Mouse (Mus musculus) neural tube, embryonic 13.5 days (tissue): ENCODE measurements around the gene Btbd9. TPM values are rescaled to one million over a fixed set of nuclear protein-coding genes. Genes with fewer than 3 reads are reported as not detected.

Experiments used
- ATAC-seq: fragments of 200-750 bp; cut with Nextera tagmentation; 2 replicates; pipeline ENCODE4 v1.8.0; 2017; ENCODE audit warnings: low read depth, mild to moderate bottlenecking, moderate TSS enrichment, moderate library complexity
- H3K27ac ChIP-seq: fragments of 300-500 bp; sonication (generic); replicated peaks from 2 replicates; pipeline ENCODE4 v1.5.1; 2015; ENCODE audit warnings: moderate library complexity, mild to moderate bottlenecking, inconsistent platforms
- H3K27me3 ChIP-seq: fragments of 300-500 bp; sonication (generic); 2 replicates; pipeline ENCODE4 v1.6.1; 2015; ENCODE audit warnings: mild to moderate bottlenecking, inconsistent platforms
- H3K36me3 ChIP-seq: fragments of 300-500 bp; sonication (generic); 2 replicates; pipeline ENCODE4 v1.6.1; 2015; ENCODE audit warnings: mild to moderate bottlenecking, inconsistent platforms
- H3K4me1 ChIP-seq: fragments of 300-500 bp; sonication (generic); replicated peaks from 2 replicates; pipeline ENCODE4 v1.6.1; 2015; ENCODE audit warnings: inconsistent platforms
- H3K4me2 ChIP-seq: fragments of 300-500 bp; sonication (generic); 2 replicates; pipeline ENCODE4 v1.6.1; 2015; ENCODE audit warnings: inconsistent platforms, mild to moderate bottlenecking, moderate library complexity
- H3K4me3 ChIP-seq: fragments of 300-500 bp; sonication (generic); 2 replicates; pipeline ENCODE4 v1.5.1; 2015; ENCODE audit warnings: mild to moderate bottlenecking, inconsistent platforms
- H3K9ac ChIP-seq: fragments of 300-500 bp; sonication (generic); 2 replicates; pipeline ENCODE4 v1.6.1; 2015; ENCODE audit warnings: moderate library complexity, mild to moderate bottlenecking, inconsistent platforms
- H3K9me3 ChIP-seq: fragments of 300-500 bp; sonication (generic); 2 replicates; pipeline ENCODE4 v1.6.1; 2016; ENCODE audit warnings: inconsistent platforms
- WGBS: fragments of 180-500 bp; shearing (Covaris S2); methylation state at CpG from one replicate; pipeline ENCODE4 v1.1.7; 2015; 5-methylcytosine and 5-hydroxymethylcytosine counted together
- polyA plus RNA-seq: library from polyadenylated mRNA; unstranded; fragments of >200 nt; fragmentation: Nextera tagmentation; extraction: Ambion mirVana; gene quantifications from 2 replicates; pipeline ENCODE4 v1.2.1, GENCODE M21; 2015

The Btbd9 gene
- polyA plus RNA-seq, 1 experiment from 2014 or later: 122 TPM

DNA sequence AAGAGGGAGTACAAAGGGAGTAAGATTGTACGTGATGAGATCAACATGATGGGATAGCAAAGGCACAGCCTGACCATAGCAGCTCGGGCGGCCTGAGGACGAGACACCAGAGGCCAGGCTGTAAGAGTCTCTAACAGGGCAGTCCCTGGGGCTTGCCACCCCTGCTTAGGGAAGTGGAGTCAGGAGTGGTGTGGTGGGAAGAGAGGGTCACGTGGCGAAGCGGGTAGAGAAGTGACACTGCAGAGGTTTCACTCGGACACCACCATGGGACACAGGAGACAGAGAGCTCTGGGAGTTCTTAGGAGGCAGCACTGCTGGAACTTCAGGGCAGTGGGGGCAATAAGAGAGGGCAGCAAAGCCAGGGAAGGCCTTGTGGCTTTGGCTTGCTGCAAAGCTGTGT is 278.9 kb downstream of the Btbd9 start:
- H3K4me2 ChIP-seq: no peak overlapping the region
- H3K9ac ChIP-seq: no peak overlapping the region
- WGBS: 93% methylated on average over 8 of the region's 8 CpGs
- H3K27ac ChIP-seq: 0 out of 2 replicates have a peak overlapping the region, but pooled peaks have one; percentile 23
- no peaks in the 10 kb centered on the region for H3K27me3 ChIP-seq
- ATAC-seq: no peak
- H3K4me1 ChIP-seq: peaks cover 43% of the 10 kb centered on the region
- no peaks in the 10 kb centered on the region for H3K9me3 ChIP-seq
- H3K4me3 ChIP-seq: no peak overlapping the region
- H3K36me3 ChIP-seq: 0 out of 2 replicates have a peak, but pooled peaks cover 6% of the 10 kb centered on the region

DNA sequence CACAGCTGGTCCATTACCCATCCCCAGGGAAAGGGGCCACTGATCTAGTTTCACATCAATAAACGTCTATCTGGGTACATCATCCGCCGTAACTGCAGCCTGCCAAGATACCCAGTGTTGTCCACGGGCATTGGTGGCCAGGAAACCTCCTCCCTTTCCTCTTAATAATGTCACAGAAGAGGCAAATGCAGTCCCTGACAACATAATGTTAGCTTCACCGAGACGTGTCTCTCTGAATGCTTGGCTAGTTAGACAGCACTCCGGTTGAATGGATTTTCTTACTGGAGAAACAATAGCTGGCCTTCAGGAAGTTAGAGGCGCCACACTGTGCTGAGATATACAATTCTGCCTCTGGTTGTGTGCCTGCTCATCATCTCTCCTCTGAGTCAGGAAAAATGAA is 280.2 kb downstream of the Btbd9 start:
- Histone ChIP-seq H3K36me3 (0 out of 2 replicates have a peak, but pooled peaks cover 6% of the 10 kb centered on the region), H3K4me1 (peaks cover 38% of the 10 kb centered on the region), H3K9me3 (no peaks in the 10 kb centered on the region), H3K27ac (0 out of 2 replicates have a peak overlapping the region, but pooled peaks have one; percentile 9), H3K4me2 (no peak overlapping the region), H3K27me3 (no peaks in the 10 kb centered on the region), H3K9ac (no peak overlapping the region), H3K4me3 (no peak overlapping the region)
- 33% methylated on average over 8 of the region's 8 CpGs for WGBS
- no peak for ATAC-seq

DNA sequence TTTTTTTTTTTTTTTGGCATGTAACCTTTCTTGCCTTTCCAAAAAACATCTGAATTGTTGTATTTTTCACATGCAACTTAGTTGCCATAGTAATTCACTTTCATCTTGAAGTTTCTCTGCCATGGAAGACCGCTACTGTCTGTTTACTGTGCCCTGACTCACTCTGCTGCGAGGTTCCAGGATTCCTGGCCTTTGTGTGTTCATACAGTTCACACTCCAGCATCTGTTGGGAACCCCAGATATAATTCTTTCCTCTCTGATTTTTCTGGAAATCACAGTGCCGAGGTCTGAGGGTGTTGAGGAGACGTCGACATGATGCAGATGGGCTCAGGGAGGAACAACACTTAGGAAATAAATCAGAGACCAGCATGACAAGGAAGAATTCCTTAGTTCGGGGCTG is 283.6 kb downstream of the Btbd9 start:
- Histone ChIP-seq H3K9ac (no peak overlapping the region), H3K36me3 (0 out of 2 replicates have a peak, but pooled peaks cover 6% of the 10 kb centered on the region), H3K9me3 (no peaks in the 10 kb centered on the region), H3K4me3 (no peak overlapping the region), H3K27me3 (no peaks in the 10 kb centered on the region), H3K4me2 (no peak overlapping the region), H3K4me1 (peaks cover 19% of the 10 kb centered on the region), H3K27ac (no peak overlapping the region)
- WGBS: 43% methylated on average over 6 of the region's 6 CpGs
- no peak for ATAC-seq

GRCm38 (mm10) chr17:30285641-30286040 is 290.6 kb downstream of the Btbd9 start:
- no peak for ATAC-seq
- 100% methylated on average over 2 of the region's 2 CpGs for WGBS
- H3K9me3 ChIP-seq: no peaks in the 10 kb centered on the region
- no peaks in the 10 kb centered on the region for H3K36me3 ChIP-seq
- no peak overlapping the region for H3K9ac ChIP-seq
- H3K4me1 ChIP-seq: peaks cover 32% of the 10 kb centered on the region
- no peak overlapping the region for H3K4me2 ChIP-seq
- no peaks in the 10 kb centered on the region for H3K27me3 ChIP-seq
- H3K27ac ChIP-seq: no peak overlapping the region
- no peak overlapping the region for H3K4me3 ChIP-seq

- 95% methylated on average over 4 of the region's 4 CpGs for WGBS
- Histone ChIP-seq H3K4me3 (no peak overlapping the region), H3K36me3 (no peaks in the 10 kb centered on the region), H3K27ac (no peak overlapping the region), H3K27me3 (no peaks in the 10 kb centered on the region), H3K9me3 (no peaks in the 10 kb centered on the region), H3K4me1 (peaks cover 50% of the 10 kb centered on the region), H3K4me2 (no peak overlapping the region), H3K9ac (no peak overlapping the region)
- no peak for ATAC-seq
These were observed 292.7 kb downstream of the Btbd9 start for GRCm38 (mm10) chr17:30283460-30284050.

DNA sequence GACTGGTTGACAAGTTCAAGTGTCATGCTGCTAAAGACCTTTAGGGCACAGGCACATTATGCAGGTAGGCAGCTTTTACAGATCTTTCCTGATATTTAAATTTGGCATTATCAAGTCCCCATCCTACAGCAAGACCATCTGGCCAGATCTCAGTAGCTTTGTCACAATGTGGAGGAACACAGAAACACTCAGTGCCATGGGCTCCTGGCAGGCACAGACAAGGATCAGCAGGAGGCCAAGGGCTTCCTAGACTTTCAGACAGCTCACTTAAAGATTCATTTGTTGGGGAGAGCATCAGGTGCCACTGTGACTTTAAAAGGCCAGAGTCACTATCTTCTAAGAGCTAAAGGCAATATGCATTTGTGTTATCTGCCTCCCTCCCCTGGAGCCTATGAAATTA is 293.3 kb downstream of the Btbd9 start:
- H3K36me3 ChIP-seq: no peaks in the 10 kb centered on the region
- H3K9ac ChIP-seq: no peak overlapping the region
- H3K4me3 ChIP-seq: no peak overlapping the region
- no peaks in the 10 kb centered on the region for H3K27me3 ChIP-seq
- peaks cover 51% of the 10 kb centered on the region for H3K4me1 ChIP-seq
- H3K4me2 ChIP-seq: no peak overlapping the region
- no peak overlapping the region for H3K27ac ChIP-seq
- no peak for ATAC-seq
- no peaks in the 10 kb centered on the region for H3K9me3 ChIP-seq

DNA sequence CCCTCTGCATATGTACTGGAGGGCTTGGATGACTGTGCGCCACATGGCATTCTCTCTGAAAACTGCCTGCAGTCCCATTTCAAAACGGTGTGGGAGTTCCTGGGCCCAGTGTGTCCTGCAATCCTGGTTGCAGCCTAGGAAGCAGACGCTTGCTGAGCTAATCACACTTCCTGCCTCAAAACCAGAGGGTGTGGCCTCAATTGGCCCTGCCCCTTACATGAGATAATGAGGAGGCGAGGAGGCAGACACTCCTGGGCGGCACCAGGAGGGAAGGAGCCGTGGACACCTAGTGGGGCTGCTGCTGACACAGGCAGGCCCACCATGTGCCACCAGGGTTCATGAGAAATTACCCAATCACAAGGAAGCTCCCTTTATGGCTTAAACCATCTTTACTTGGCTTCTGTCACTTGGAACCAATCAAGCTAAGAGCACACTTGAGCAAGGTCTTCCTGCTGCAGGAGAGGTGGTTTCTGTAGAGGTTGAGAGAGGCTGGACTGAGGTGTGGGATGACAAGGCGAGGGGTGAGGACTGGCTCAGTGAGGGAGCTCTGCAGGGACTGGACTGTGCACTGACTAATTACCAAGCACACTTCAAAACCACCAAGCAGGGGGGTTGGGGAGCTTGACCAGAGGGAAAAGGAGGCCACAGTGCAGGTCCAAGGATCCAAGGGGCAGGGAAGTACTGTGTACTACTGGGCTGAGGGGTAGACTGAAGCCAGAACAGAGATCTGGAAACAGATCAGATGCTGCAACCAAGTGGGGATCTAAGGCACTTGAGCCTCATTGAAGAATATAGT is 295.8 kb downstream of the Btbd9 start:
- Histone ChIP-seq H3K4me3 (no peak overlapping the region), H3K4me2 (no peak overlapping the region), H3K4me1 (peaks cover 34% of the 10 kb centered on the region), H3K36me3 (no peaks in the 10 kb centered on the region), H3K9ac (no peak overlapping the region), H3K27me3 (no peaks in the 10 kb centered on the region), H3K9me3 (no peaks in the 10 kb centered on the region), H3K27ac (no peak overlapping the region)
- WGBS: 54% methylated on average over 7 of the region's 7 CpGs
- ATAC-seq: no peak

GRCm38 (mm10) chr17:30279684-30280083 is 296.6 kb downstream of the Btbd9 start:
- WGBS: 40% methylated on average over 5 of the region's 5 CpGs
- no peak overlapping the region; the same call in 1 of the 2 replicates for H3K27ac ChIP-seq
- H3K4me2 ChIP-seq: no peak overlapping the region
- H3K4me3 ChIP-seq: no peak overlapping the region
- no peaks in the 10 kb centered on the region for H3K27me3 ChIP-seq
- H3K9me3 ChIP-seq: no peaks in the 10 kb centered on the region
- peaks cover 26% of the 10 kb centered on the region for H3K4me1 ChIP-seq
- no peak for ATAC-seq
- no peaks in the 10 kb centered on the region for H3K36me3 ChIP-seq
- H3K9ac ChIP-seq: no peak overlapping the region

DNA sequence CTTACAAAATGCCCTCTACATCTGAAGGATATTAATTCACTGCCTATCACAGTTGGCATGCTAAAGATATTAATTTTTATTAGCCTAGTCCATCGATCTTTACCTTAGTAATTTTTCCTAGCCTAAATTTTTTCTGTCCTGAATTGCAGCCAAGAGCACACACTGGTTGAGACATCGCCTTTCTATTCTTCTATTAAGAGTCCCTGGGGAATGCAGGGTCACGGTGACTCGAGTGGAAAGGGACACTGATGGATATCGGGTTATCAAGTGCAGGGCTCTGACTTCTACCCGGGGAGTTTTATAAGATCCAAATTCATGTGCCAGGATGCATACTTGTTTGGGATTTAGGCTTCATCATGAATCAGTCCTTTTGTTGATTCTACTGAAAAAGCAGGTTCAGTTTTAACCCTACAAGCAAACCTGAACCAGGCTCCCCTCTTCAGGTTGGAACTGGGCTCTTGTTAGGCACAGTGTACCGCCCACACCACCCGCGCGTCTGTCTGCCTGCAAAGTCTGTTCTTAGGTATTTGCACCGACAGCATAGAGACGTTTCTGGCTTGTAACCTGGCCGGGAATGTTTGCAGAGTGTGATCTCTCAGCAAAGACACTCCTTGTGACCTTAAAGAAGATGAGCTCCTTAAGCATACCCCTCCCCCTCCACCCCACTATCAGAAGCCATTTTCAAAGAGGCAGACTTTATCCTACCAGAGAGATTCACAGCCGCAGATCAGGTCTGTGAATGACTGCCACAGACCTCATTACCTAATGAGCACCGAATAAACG is 297.5 kb downstream of the Btbd9 start:
- 0 out of 2 replicates have a peak, but pooled peaks cover 2% of the 10 kb centered on the region for H3K36me3 ChIP-seq
- H3K4me1 ChIP-seq: peaks cover 18% of the 10 kb centered on the region
- H3K9me3 ChIP-seq: no peaks in the 10 kb centered on the region
- no peak for ATAC-seq
- no peak overlapping the region for H3K4me2 ChIP-seq
- no peak overlapping the region for H3K4me3 ChIP-seq
- 0 out of 2 replicates have a peak overlapping the region, but pooled peaks have one; percentile 22 for H3K9ac ChIP-seq
- peak overlapping the region; percentile 42 for H3K27ac ChIP-seq
- no peaks in the 10 kb centered on the region for H3K27me3 ChIP-seq
- 24% methylated on average over 16 of the region's 16 CpGs for WGBS

- H3K4me2 ChIP-seq: no peak overlapping the region
- H3K9ac ChIP-seq: no peak overlapping the region
- H3K36me3 ChIP-seq: 0 out of 2 replicates have a peak, but pooled peaks cover 4% of the 10 kb centered on the region
- no peak overlapping the region for H3K27ac ChIP-seq
- no peaks in the 10 kb centered on the region for H3K27me3 ChIP-seq
- H3K9me3 ChIP-seq: no peaks in the 10 kb centered on the region
- peaks cover 18% of the 10 kb centered on the region for H3K4me1 ChIP-seq
- ATAC-seq: no peak
- WGBS: 82% methylated on average over 4 of the region's 4 CpGs
- H3K4me3 ChIP-seq: no peak overlapping the region
These were observed 299.8 kb downstream of the Btbd9 start for GRCm38 (mm10) chr17:30276477-30276876.

- no peaks in the 10 kb centered on the region for H3K9me3 ChIP-seq
- no peak overlapping the region for H3K4me2 ChIP-seq
- H3K27me3 ChIP-seq: no peaks in the 10 kb centered on the region
- H3K27ac ChIP-seq: no peak overlapping the region
- no peak overlapping the region for H3K9ac ChIP-seq
- no peak for ATAC-seq
- 0 out of 2 replicates have a peak, but pooled peaks cover 4% of the 10 kb centered on the region for H3K36me3 ChIP-seq
- H3K4me3 ChIP-seq: no peak overlapping the region
- 75% methylated on average over 6 of the region's 6 CpGs for WGBS
- 0 out of 2 replicates have a peak, but pooled peaks cover 6% of the 10 kb centered on the region for H3K4me1 ChIP-seq
These were observed 303.5 kb downstream of the Btbd9 start for GRCm38 (mm10) chr17:30272769-30273168.
